Mouse (Mus musculus) heart, adult 2 months (tissue): ENCODE results near the gene Hipk2. TPM values are rescaled to one million over a fixed set of nuclear protein-coding genes. Genes with fewer than 3 reads are reported as not detected.

ENCODE experiments used
- DNase-seq, 2 experiments: peaks; one replicate each; pipeline ENCODE4 v3.0.0; 2021
- H3K27ac ChIP-seq: fragments of 200-600 bp; 2 replicates; pipeline ENCODE4 v1.8.1; 2022
- H3K27me3 ChIP-seq: fragments of 200-500 bp; 2 replicates; pipeline ENCODE4 v1.6.1; 2012; ENCODE audit warnings: mild to moderate bottlenecking, low read length, inconsistent platforms, mixed read lengths; ENCODE audit not compliant: control insufficient read depth, insufficient read depth
- H3K36me3 ChIP-seq: fragments of 200-500 bp; 2 replicates; pipeline ENCODE4 v1.6.1; 2012; ENCODE audit warnings: low read length, inconsistent platforms; ENCODE audit not compliant: control insufficient read depth, insufficient read depth
- H3K4me1 ChIP-seq: fragments of 200-500 bp; 2 replicates; pipeline ENCODE4 v1.6.1; 2011; ENCODE audit warnings: low read length; ENCODE audit not compliant: control insufficient read depth, insufficient read depth
- H3K4me3 ChIP-seq: fragments of 200-600 bp; 2 replicates; pipeline ENCODE4 v1.8.1; 2022
- H3K79me2 ChIP-seq: fragments of 200-500 bp; replicated peaks from 2 replicates; pipeline ENCODE4 v1.6.1; 2012; ENCODE audit warnings: mild to moderate bottlenecking, inconsistent platforms, low read length, moderate library complexity, mixed read lengths; ENCODE audit not compliant: control insufficient read depth, insufficient read depth
- H3K9ac ChIP-seq: fragments of 200-500 bp; 2 replicates; pipeline ENCODE4 v1.6.1; 2012; ENCODE audit warnings: low read depth, mild to moderate bottlenecking, control low read depth, inconsistent platforms, low read length, mixed read lengths
- CTCF ChIP-seq: fragments of 200-600 bp; IDR thresholded peaks from 2 replicates; pipeline ENCODE4 v1.8.1; 2022; ENCODE audit warnings: antibody characterized with exemption, mild to moderate bottlenecking, moderate library complexity
- EP300 ChIP-seq: fragments of 200-500 bp; IDR thresholded peaks from 2 replicates; pipeline ENCODE4 v1.6.1; 2011; ENCODE audit warnings: low read depth, low read length, control low read depth; ENCODE audit not compliant: insufficient read depth
- POLR2A ChIP-seq: fragments of 200-500 bp; IDR thresholded peaks from 2 replicates; pipeline ENCODE4 v1.6.1; 2011; ENCODE audit warnings: mild to moderate bottlenecking, low read depth, low read length, control low read depth; ENCODE audit not compliant: insufficient read depth
- WGBS: fragments of 180-500 bp; shearing (Covaris S2); methylation state at CpG from one replicate; pipeline ENCODE4 v1.1.7; 2018; 5-methylcytosine and 5-hydroxymethylcytosine counted together
- intact Hi-C: fragments of 180-260 bp; cut with DNase I; formaldehyde crosslinking; loops from one replicate; pipeline ENCODE4 v1.15.1; 2025
- polyA plus RNA-seq: library from polyadenylated mRNA; depleted of rRNA; stranded (reverse); fragments of >200 nt; gene quantifications from 2 replicates; pipeline ENCODE4 v1.2.3, GENCODE M21; 2012; rRNA removed
- total RNA-seq, 2 experiments: library from RNA; stranded (reverse); gene quantifications; 2 replicates each; pipeline ENCODE4 v1.2.3; 2021

Gene Hipk2
- total and polyA plus RNA-seq, 3 experiments = 35.9 to 98.5 (median 91.0) TPM

DNA sequence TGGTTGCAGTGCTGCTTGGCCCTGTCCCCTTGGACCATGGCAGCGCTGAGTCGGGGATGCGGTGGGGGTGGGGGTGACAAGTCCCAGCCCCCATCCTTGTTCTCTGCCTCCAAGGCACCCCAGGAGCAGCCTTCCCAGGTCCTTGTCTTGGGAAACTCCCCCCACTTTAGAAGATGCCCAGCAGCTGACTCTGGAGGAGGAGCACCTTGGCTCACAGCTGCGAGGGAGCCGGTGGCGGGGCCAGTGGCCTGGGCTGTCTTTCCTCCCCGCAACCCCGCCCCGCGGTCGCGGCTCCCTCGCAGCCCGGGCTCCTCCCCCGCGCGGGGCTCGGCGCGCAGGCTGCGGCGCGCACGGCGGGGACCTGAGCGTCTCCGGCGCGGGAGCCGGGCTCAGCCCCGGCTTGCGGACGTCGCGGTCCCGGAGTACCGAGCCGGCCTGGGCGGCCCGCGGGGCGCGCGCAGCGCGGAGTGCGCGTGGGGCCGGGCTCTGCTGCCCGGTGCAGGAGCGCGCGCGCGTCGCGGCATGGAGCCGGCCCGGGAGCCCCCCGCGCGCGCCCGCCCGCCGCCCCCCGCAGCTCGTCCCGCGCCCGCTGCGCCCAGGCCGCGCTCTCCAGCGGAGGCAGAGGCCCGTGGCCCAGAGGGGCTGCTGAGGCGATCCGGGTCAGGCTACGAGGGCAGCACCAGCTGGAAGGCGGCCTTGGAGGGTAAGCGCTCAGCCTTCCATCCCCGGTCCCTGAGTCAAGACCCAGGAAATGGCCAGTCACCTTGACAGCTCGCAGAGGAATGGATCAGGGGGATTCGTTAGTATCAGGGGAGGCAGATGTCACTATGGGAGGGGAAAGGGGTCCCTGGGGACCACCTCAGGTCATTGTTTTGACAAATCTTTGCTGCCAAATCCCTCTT lies 213.0 kb downstream of the Hipk2 start, which contains the start of gene Clec2l:
Clec2l (plus strand) TSS at position 356 of the 902 bp plus-strand sequence.
- Histone ChIP-seq H3K27me3 (peaks cover 1% of the 10 kb centered on the region; the same call in 1 of the 2 replicates), H3K79me2 (no peaks in the 10 kb centered on the region), H3K4me1 (no peaks in the 10 kb centered on the region), H3K36me3 (no peaks in the 10 kb centered on the region), H3K27ac (no peak within 1 kb of the TSS), H3K9ac (no peak within 1 kb of the TSS), H3K4me3 (no peak within 1 kb of the TSS)
- DNase-seq = peak; percentile 17 to 34
- 2% methylated on average over 72 of the region's 84 CpGs for WGBS
- intact Hi-C loops = no loop called here
- TF ChIP-seq POLR2A = no peak
- TF ChIP-seq EP300 = no peak
- TF ChIP-seq CTCF = no peak

DNA sequence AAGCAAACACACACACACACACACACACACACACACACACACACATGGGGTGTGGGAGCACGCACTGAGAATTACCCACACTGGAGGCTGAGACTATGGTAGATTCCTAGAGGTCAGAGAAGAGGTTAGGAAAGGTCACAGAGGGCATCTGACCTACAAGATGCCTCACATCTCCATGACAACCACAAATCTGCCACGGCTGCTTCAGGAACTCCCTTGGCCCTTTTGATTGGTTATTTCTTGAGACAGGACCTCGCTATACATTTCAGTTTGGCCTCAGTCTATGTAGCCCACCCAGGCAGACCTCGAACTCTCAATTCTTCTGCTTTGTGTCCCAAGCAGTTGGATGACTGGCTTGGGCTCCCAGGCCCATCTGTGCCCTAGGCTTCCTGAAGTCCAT lies 214.3 kb downstream of the Hipk2 start:
- no peak overlapping the region for H3K27ac ChIP-seq
- no peak overlapping the region for H3K9ac ChIP-seq
- H3K79me2 ChIP-seq = no peaks in the 10 kb centered on the region
- WGBS = 91% methylated on average over 4 of the region's 4 CpGs
- no peak overlapping the region for H3K4me3 ChIP-seq
- H3K4me1 ChIP-seq = no peaks in the 10 kb centered on the region
- TF ChIP-seq POLR2A (no peak), CTCF (no peak), EP300 (no peak)
- H3K27me3 ChIP-seq = peaks cover 1% of the 10 kb centered on the region; the same call in 1 of the 2 replicates
- intact Hi-C loops = no loop called here
- DNase-seq = no peak
- H3K36me3 ChIP-seq = no peaks in the 10 kb centered on the region

DNA sequence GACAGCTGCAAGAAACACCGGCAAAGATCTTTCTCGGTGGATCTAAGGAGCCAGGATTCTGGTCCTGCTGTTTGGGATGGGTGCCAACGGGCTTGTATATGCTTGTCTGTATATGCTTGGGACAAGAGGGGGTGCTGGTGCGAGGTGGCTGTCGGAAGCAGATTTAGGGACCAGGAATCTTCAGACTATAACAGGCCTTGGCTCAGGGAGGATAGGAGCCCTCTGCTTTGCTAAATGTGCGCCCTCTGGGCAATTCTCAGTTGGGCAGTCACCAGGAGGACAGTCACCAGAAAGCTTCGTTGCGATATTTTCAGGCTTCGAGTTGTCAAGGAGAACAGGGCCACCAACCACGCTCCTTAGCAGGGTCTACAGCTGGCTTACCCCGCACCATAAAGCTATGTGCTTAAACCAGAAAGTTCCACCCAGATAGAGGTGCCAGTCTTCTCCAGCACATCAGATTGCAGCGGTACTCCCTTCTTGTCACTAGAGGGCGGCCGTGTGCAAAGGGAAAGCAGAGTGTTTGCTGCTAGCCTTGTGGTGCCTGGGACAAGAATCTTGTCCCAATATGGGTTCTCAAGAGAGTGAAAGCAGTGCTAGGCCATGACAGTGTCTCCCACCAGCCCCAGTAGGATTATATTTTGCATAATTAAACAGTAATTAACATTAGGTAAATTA lies 225.6 kb downstream of the Hipk2 start:
- intact Hi-C loops = loop anchor here (1.0 to 5.0 kb wide), 3 partner anchors 45 to 417 kb away; no protein-coding TSS in a partner anchor
- Histone ChIP-seq H3K4me3 (no peak overlapping the region), H3K79me2 (no peaks in the 10 kb centered on the region), H3K27me3 (no peaks in the 10 kb centered on the region), H3K27ac (no peak overlapping the region), H3K4me1 (no peaks in the 10 kb centered on the region), H3K9ac (no peak overlapping the region), H3K36me3 (no peaks in the 10 kb centered on the region)
- TF ChIP-seq CTCF (peak; percentile 95), EP300 (no peak), POLR2A (no peak)
- peak; percentile 56 to 64 for DNase-seq
- 36% methylated on average over 14 of the region's 14 CpGs for WGBS

DNA sequence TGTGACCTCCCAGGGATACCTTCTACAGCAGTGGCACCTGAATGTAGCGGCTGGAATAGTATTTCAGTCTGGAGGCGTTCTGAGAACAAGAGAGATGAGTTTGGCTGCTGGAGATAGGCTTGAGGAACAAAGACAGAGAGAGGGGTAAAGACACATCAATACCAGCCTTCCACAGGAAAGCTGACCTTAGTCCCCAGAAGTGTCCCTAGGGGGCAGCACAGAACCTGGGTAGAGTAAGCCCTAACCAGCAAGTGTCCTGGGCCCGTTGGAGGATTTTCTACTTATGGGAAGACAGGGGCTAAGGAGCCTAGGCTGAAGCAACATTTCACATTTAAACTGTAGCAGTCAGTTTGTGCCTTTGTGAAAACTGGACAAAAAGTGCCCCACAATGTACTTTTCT lies 226.4 kb downstream of the Hipk2 start:
- 75% methylated on average over 3 of the region's 3 CpGs for WGBS

More for the DNA sequence above, 226.4 kb downstream of the Hipk2 start:
- Histone ChIP-seq H3K79me2 (no peaks in the 10 kb centered on the region), H3K9ac (no peak overlapping the region), H3K27ac (no peak overlapping the region), H3K36me3 (no peaks in the 10 kb centered on the region), H3K4me3 (no peak overlapping the region), H3K4me1 (no peaks in the 10 kb centered on the region), H3K27me3 (no peaks in the 10 kb centered on the region)
- TF ChIP-seq EP300 (no peak), CTCF (peak; percentile 34)
- intact Hi-C loops = no loop called here
- DNase-seq = no peak

Other genes starting within 250 kb of the Hipk2 start
- under 1 TPM; 0.21 to 0.43 TPM for gene Klrg2, start 238.9 kb downstream of the Hipk2 start, total RNA-seq
- 0.23 and 0.33 TPM in 2 replicates for gene Klrg2, start 238.9 kb downstream of the Hipk2 start, polyA plus RNA-seq
- gene Clec2l, start 213.1 kb downstream of the Hipk2 start, total RNA-seq = under 1 TPM; 0.52 to 0.84 TPM
- gene Clec2l, start 213.1 kb downstream of the Hipk2 start, polyA plus RNA-seq = 5.9 and 6.7 TPM in 2 replicates
- gene Tbxas1, start 761 bp downstream of the Hipk2 start, total RNA-seq = 1 to 10 TPM; 2.1 to 2.7 TPM
- gene Tbxas1, start 761 bp downstream of the Hipk2 start, polyA plus RNA-seq = 1.9 and 2.7 TPM in 2 replicates
- 10 to 100 TPM; 10.6 to 11.5 TPM for gene Parp12, start 242.2 kb upstream of the Hipk2 start, total RNA-seq
- 18.8 and 29.9 TPM in 2 replicates for gene Parp12, start 242.2 kb upstream of the Hipk2 start, polyA plus RNA-seq